Mouse (Mus musculus) CD8-positive naive resting alpha-beta T cell, adult 57 days (primary cell): ENCODE data around the gene Stambpl1. TPM values are rescaled to one million over a fixed set of nuclear protein-coding genes. Genes with fewer than 3 reads are reported as not detected.

Experiments
- total RNA-seq: library from RNA; stranded (reverse); gene quantifications from one replicate; pipeline ENCODE4 v1.2.4, GENCODE M21; 2023

Gene Stambpl1
- total RNA-seq: 52.3 TPM

DNA sequence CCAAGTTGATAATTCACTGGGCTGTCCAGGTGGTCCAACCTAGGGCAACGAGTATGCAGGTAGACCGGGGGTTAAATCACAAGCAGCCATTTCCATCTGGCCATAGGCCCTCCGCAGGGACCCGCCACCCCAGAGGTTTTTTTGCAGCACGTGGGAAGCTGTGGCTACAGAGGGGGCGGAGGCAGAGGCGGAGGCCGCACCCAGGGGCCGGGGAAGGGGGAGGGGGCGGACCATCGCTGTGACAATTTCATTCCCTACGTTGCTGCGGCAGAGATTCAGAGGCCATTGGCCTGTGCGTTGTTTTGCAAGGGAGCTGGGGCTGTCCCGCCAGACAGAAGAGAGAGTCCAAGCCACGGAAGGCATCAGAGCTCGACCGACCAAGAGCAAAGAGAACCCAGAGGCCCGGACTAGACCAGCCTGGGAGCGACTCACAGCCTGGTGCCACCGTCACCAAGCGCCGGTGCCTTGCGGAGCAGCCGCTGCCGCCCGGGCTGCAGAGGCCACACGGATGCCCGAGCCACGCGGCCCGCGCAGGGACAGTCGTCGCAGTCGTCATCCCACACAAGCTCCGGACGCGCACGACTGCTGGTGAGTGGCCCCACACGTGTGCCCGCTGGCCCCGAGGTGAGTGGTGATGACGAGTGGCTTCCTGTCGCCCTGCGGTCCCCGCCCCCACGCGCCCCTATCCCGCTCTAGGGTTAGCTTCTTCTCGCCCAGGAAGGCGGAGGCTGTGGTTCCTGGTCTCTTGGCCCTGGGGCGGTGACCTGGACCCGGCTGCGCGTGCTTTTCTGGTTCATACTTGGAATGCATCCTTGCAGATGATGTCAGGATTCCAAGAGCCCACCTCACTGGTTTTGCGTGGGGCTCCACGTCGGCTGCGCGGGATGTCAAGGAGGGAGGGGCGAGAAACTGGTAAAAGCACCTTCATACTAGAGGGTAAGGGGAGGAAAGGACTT lies at the start of gene Stambpl1:
TSS of gene Stambpl1 (plus strand) at position 222 of the 956 bp plus-strand sequence.

DNA sequence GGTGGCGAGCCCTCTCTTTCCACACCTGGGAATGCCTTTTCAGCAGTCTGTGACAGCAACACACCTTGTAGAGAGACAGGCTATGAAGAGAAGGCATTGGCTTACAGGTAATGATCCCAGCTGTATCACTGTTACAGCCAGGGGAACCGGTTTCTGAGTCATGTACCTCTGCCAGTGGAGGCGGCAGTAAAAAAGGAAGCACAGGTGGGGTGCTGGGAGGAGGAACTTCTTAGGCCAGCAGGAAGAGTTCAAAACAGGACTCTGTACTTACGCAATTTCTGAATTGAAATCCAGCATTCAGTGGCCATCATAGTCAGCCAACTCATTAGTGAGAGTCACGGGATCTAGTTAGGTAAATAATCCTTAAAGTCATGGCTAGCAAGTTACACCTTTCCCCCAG lies 26.1 kb upstream of the Stambpl1 start, which contains the start of gene Ankrd22:
TSS of gene Ankrd22 (minus strand) at position 163 of the 400 bp plus-strand sequence.

DNA sequence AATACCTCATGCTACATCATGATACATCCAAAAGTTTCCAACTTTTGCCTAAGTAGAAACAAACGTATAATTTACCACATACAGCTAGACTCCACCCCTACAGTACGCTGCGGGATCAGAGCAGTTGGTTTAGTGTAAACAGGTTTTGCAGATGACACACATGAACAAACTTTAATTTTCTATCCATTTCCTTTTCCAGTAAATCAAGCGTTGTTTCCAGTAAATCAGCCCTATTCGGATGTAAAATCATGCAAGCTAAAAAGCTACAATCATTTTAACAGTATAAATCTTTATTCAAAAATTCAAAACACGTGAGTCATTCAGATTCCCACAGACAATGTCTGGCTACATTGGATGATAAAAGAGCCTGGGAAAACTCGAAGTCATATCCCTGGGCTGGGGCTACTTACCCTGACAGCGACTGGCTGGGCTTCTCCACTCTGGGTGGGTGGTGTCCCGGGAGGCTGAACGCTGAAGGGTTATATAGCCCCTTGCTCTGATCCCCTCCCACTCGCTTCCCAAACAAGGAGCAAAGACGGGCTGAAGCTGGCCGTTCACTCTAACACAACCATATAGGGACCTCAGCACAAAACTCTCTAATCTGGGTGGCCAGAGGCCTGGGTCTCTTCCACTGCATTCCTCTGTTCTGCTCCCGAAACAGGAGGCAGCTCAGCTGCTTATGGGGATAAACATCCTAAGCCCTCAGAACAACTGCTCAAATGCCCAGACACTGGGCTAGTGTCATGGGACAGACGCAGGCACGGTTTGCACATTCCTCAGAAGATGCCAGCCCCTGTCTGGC lies 63.1 kb downstream of the Stambpl1 start, which contains the start of gene Acta2:
TSS of gene Acta2 (minus strand) at position 711 of the 802 bp plus-strand sequence.

Other genes with a start within 250 kb of the Stambpl1 start
- not detected for gene Lipf, start 231.0 kb upstream of the Stambpl1 start, total RNA-seq
- gene Lipk, start 183.9 kb upstream of the Stambpl1 start, total RNA-seq: not detected
- gene Lipn, start 124.9 kb upstream of the Stambpl1 start, total RNA-seq: not detected
- not detected for gene Lipm, start 91.3 kb upstream of the Stambpl1 start, total RNA-seq
- gene Ankrd22, start 26.2 kb upstream of the Stambpl1 start, total RNA-seq: not detected
- gene Acta2, start 63.4 kb downstream of the Stambpl1 start, total RNA-seq: not detected
- 26.9 TPM for gene Fas, start 98.4 kb downstream of the Stambpl1 start, total RNA-seq